Mouse (Mus musculus) gastrocnemius, adult 8-10 months (tissue): ENCODE results near the gene Rhod. TPM values are rescaled to one million over a fixed set of nuclear protein-coding genes. Genes with fewer than 3 reads are reported as not detected.

ENCODE experiments used
- DNase-seq, 2 experiments: peaks; one replicate each; pipeline ENCODE4 v3.0.0; 2022; ENCODE audit warnings: low spot score in 2 of 2
- total RNA-seq, 4 experiments: library from RNA; stranded (reverse); gene quantifications; 2 replicates each; pipeline ENCODE4 v1.2.4; 2022

Rhod gene
- total RNA-seq, 4 experiments from 2014 or later, result 0.39 to 0.64 (median 0.55) TPM

GRCm38 (mm10) chr19:4451098-4451497, 11.9 kb upstream of the Rhod start:
- no peak for DNase-seq

GRCm38 (mm10) chr19:4450666-4451065, 11.4 kb upstream of the Rhod start:
- no peak for DNase-seq

GRCm38 (mm10) chr19:4449230-4449629, 10.0 kb upstream of the Rhod start:
- DNase-seq, result no peak

GRCm38 (mm10) chr19:4447445-4447844, 8.2 kb upstream of the Rhod start:
- peak in 1 of 2 experiments; percentile 32 for DNase-seq

- DNase-seq, result peak; percentile 24 to 52
These were observed 7.6 kb upstream of the Rhod start for GRCm38 (mm10) chr19:4446661-4447420.

GRCm38 (mm10) chr19:4442408-4442807, 3.2 kb upstream of the Rhod start:
- peak; percentile 58 to 60 for DNase-seq

GRCm38 (mm10) chr19:4441621-4442161, 2.5 kb upstream of the Rhod start:
- no peak for DNase-seq

- peak; percentile 20 to 29 for DNase-seq
These were observed 1.9 kb upstream of the Rhod start for GRCm38 (mm10) chr19:4441090-4441591.

- no peak for DNase-seq
These were observed 990 bp upstream of the Rhod start for GRCm38 (mm10) chr19:4440222-4440621.

GRCm38 (mm10) chr19:4438791-4439160, 456 bp downstream of the Rhod start:
- DNase-seq, result no peak

GRCm38 (mm10) chr19:4437886-4438285, 1.3 kb downstream of the Rhod start:
- DNase-seq, result no peak

- DNase-seq, result no peak
These were observed 3.0 kb downstream of the Rhod start for GRCm38 (mm10) chr19:4436254-4436653.

GRCm38 (mm10) chr19:4434999-4435398, 4.2 kb downstream of the Rhod start:
- DNase-seq, result no peak

- no peak for DNase-seq
These were observed 5.5 kb downstream of the Rhod start for GRCm38 (mm10) chr19:4433756-4434155.

- no peak for DNase-seq
These were observed 9.1 kb downstream of the Rhod start for GRCm38 (mm10) chr19:4430091-4430620.

- DNase-seq, result no peak
These were observed 13.4 kb downstream of the Rhod start for GRCm38 (mm10) chr19:4425610-4426366.

- no peak for DNase-seq
These were observed 16.2 kb downstream of the Rhod start for GRCm38 (mm10) chr19:4423021-4423420.

GRCm38 (mm10) chr19:4422581-4422980, 16.7 kb downstream of the Rhod start:
- DNase-seq, result no peak

GRCm38 (mm10) chr19:4420153-4420910, 18.9 kb downstream of the Rhod start:
- peak in 1 of 2 experiments; percentile 22 for DNase-seq

- DNase-seq, result no peak
These were observed 19.5 kb downstream of the Rhod start for GRCm38 (mm10) chr19:4419711-4420110.

GRCm38 (mm10) chr19:4417713-4418112, 21.5 kb downstream of the Rhod start:
- no peak for DNase-seq
